Mouse (Mus musculus) spleen, postnatal 36 days (tissue): ENCODE results near the gene Kdm5d.

Experiments used
- DNase-seq, 2 experiments: peaks; one replicate each; pipeline ENCODE4 v3.0.0; 2022; ENCODE audit warnings: low spot score in 2 of 2, mixed read lengths in 1 of 2

Kdm5d gene

GRCm38 (mm10) chrY:897393-898227 lies at the start of gene Kdm5d:
TSS of gene Kdm5d (plus strand) at chrY:897788.
- peak in 1 of 2 experiments; percentile 54 for DNase-seq

- DNase-seq: no peak
These were observed 25.2 kb upstream of the Kdm5d start for GRCm38 (mm10) chrY:872404-872803.

- DNase-seq: no peak
These were observed 24.6 kb upstream of the Kdm5d start for GRCm38 (mm10) chrY:872855-873549.
